Mouse (Mus musculus) thymus, adult 18-20 months (tissue): ENCODE measurements around the gene Ccnb1ip1.
"Not testable (repeated sequence)": the region's sequence is repeated elsewhere in the genome, so short reads cannot be mapped to it uniquely, and the experiment has no call there.

ENCODE experiments used
- DNase-seq, 2 experiments: peaks; one replicate each; pipeline ENCODE4 v3.0.0; 2022; ENCODE audit warnings: mixed read lengths in 2 of 2

Gene Ccnb1ip1

GRCm38 (mm10) chr14:50807487-50808072 lies at the start of gene Ccnb1ip1, which contains the start of gene Parp2:
Ccnb1ip1 (minus strand) TSS chr14:50807732.
Parp2 (plus strand) TSS chr14:50807841.
- DNase-seq: peak; percentile 90 to 95

- DNase-seq: no peak
Measured at GRCm38 (mm10) chr14:50855788-50856187, 48.3 kb upstream of the Ccnb1ip1 start.

- DNase-seq: no peak
Measured at GRCm38 (mm10) chr14:50837236-50837635, 29.7 kb upstream of the Ccnb1ip1 start.

GRCm38 (mm10) chr14:50834435-50834834 lies 26.9 kb upstream of the Ccnb1ip1 start:
- DNase-seq: no peak

GRCm38 (mm10) chr14:50833964-50834363 lies 26.4 kb upstream of the Ccnb1ip1 start:
- no peak for DNase-seq

GRCm38 (mm10) chr14:50829878-50830277 lies 22.3 kb upstream of the Ccnb1ip1 start:
- DNase-seq: no peak

- DNase-seq: no peak
Measured at GRCm38 (mm10) chr14:50826579-50826978, 19.0 kb upstream of the Ccnb1ip1 start.

GRCm38 (mm10) chr14:50824219-50824618 lies 16.7 kb upstream of the Ccnb1ip1 start:
- no peak for DNase-seq

- DNase-seq: no peak
Measured at GRCm38 (mm10) chr14:50823240-50823639, 15.7 kb upstream of the Ccnb1ip1 start.

- DNase-seq: no peak
Measured at GRCm38 (mm10) chr14:50813060-50813459, 5.5 kb upstream of the Ccnb1ip1 start.

GRCm38 (mm10) chr14:50806469-50806868 lies 1.1 kb downstream of the Ccnb1ip1 start:
- DNase-seq: not testable (repeated sequence)

GRCm38 (mm10) chr14:50804683-50805082 lies 2.8 kb downstream of the Ccnb1ip1 start:
- no peak for DNase-seq

- no peak for DNase-seq
Measured at GRCm38 (mm10) chr14:50802843-50803562, 4.5 kb downstream of the Ccnb1ip1 start.

- DNase-seq: no peak
Measured at GRCm38 (mm10) chr14:50802441-50802840, 5.1 kb downstream of the Ccnb1ip1 start.

GRCm38 (mm10) chr14:50799502-50800259 lies 7.9 kb downstream of the Ccnb1ip1 start:
- peak in 1 of 2 experiments; percentile 24 for DNase-seq

- DNase-seq: no peak
Measured at GRCm38 (mm10) chr14:50798512-50798911, 9.0 kb downstream of the Ccnb1ip1 start.

GRCm38 (mm10) chr14:50796464-50796863 lies 11.1 kb downstream of the Ccnb1ip1 start:
- DNase-seq: no peak

GRCm38 (mm10) chr14:50795965-50796364 lies 11.6 kb downstream of the Ccnb1ip1 start:
- DNase-seq: no peak

- DNase-seq: no peak
Measured at GRCm38 (mm10) chr14:50795261-50795935, 12.1 kb downstream of the Ccnb1ip1 start.

- DNase-seq: no peak
Measured at GRCm38 (mm10) chr14:50788157-50788556, 19.4 kb downstream of the Ccnb1ip1 start.

- peak; percentile 75 to 78 for DNase-seq
Measured at GRCm38 (mm10) chr14:50785251-50785637, 22.3 kb downstream of the Ccnb1ip1 start, which contains the start of gene Ttc5. Ttc5 (minus strand) TSS chr14:50785519.

GRCm38 (mm10) chr14:50784391-50785250 lies 22.9 kb downstream of the Ccnb1ip1 start:
- no peak for DNase-seq
